Mouse (Mus musculus) spleen, postnatal 0 days (tissue): ENCODE measurements around the gene Padi2. TPM values are rescaled to one million over a fixed set of nuclear protein-coding genes. Genes with fewer than 3 reads are reported as not detected.

Source experiments
- polyA plus RNA-seq: library from polyadenylated mRNA; unstranded; fragments of >200 nt; fragmentation: Nextera tagmentation; extraction: Ambion mirVana; gene quantifications from 2 replicates; pipeline ENCODE4 v1.2.1, GENCODE M21; 2015

Gene Padi2
- polyA plus RNA-seq, result 2.7 and 5.5 TPM in 2 replicates

DNA sequence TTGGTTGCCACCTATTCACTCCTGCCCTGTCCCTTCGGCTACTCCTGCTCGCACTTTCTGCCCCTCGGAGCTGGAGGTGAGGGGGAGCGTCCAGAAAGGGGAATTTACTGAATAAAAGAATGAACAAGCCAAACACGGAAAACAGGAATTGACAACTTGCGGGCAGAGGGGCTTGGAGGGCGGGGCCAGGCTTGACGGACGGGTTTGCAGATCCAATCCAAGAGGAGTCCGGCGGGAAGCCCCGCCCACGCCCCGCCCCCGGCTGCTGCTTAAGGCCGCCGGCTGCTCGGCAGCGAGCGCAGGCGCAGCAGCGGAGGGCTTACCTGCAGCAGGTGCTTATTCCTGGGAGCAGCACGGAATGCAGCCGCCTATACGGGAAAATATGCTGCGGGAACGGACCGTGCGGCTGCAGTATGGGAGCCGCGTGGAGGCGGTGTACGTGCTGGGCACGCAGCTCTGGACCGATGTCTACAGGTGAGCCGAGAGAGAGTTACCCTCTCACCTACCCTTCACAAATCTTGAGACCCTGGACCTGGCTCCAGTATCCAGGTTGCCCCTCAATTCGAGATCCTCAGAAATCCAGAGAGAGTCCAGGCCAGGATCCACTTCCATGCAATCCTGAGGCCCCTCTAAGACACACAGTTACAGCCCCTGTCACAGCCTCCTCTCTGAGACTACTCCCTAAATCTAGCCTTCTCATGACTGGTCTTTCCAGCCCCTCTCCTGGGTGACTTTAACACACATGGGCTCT lies at the start of gene Padi2:
TSS of gene Padi2 (plus strand) at position 269 of the 751 bp plus-strand sequence.

DNA sequence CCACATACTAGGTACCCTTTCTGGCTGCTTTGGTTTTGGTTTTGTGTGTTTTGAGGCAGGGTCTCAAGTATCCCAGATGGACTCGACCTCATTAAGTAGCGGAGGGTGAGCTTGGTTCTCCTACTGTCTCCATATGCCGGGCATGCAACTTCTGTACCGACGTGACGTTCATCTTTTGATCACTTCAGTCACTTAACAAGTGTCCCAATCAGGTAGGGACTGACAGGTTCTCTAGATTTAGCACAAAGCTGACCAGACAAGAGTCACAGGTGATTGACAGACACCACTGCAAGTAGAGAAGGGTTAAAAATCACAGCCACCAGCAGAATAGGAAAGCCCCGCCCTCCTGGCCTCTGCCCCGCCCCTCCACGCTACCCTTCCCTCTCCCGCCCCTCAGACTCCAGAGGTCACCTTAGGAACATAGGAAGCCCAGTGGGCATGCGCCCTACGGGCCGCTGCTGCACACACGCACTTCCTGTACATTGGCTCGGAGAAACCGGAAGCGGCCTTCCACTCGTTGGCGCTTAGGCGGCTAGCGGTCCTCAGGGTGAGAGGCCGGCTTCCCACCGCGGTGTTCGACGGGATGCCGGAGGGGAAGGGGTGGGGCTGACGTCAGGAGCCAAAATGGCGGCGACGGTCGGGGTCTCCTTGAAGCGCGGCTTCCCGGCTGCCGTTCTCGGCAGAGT lies 54.8 kb downstream of the Padi2 start, which contains the start of gene Sdhb:
TSS of gene Sdhb (plus strand) at position 423 of the 686 bp plus-strand sequence.

DNA sequence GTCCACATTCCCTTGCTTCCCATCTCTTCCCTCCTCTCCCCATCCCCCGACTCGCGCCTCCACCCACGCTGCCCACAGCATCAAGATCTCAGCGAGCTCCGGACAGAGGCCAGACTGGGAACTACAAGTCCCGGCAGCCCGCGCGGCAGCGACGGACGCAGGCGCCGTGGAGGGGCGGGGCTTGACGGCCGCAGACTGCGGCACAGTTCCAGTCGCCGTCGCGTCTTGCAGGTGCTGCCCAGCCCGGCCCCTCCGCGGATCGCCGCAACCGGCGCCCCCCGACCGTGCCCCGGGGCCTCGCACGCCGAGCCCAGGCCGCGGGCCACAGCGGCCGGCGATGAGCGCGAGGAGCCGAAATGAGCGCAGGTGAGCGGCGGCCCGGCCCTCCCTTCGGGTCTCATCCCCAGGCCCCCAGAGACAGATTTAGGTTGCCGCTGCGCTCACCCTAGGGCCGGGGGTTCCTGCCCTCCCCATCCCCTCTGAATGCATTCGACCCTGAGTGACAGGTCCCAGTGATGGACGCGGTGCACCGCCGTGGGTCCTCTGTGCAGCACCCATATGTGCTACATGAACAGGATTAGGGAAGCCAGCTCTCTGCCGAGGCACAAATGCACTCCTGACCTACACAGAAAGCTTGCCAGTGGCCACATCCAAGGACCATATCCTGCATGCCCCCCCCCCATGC lies 80.7 kb downstream of the Padi2 start, which contains the start of gene Atp13a2:
TSS of gene Atp13a2 (plus strand) at position 163 of the 685 bp plus-strand sequence.

Other genes with a start within 250 kb of the Padi2 start
- 4.3 and 5.5 TPM in 2 replicates for gene Arhgef10l, start 240.3 kb upstream of the Padi2 start, polyA plus RNA-seq
- gene Rcc2, start 205.8 kb upstream of the Padi2 start, polyA plus RNA-seq, result 41.2 and 41.6 TPM in 2 replicates
- not detected in 2 replicates for gene Padi6, start 163.7 kb upstream of the Padi2 start, polyA plus RNA-seq
- 22.3 and 31.9 TPM in 2 replicates for gene Padi4, start 132.1 kb upstream of the Padi2 start, polyA plus RNA-seq
- 0.41 and 0.79 TPM in 2 replicates for gene Padi3, start 95.7 kb upstream of the Padi2 start, polyA plus RNA-seq
- gene Padi1, start 60.6 kb upstream of the Padi2 start, polyA plus RNA-seq, result 0.05 and 0.13 TPM in 2 replicates
- 195 and 204 TPM in 2 replicates for gene Sdhb, start 54.9 kb downstream of the Padi2 start, polyA plus RNA-seq
- gene Atp13a2, start 80.5 kb downstream of the Padi2 start, polyA plus RNA-seq, result 21.9 and 32.8 TPM in 2 replicates
- gene Mfap2, start 104.1 kb downstream of the Padi2 start, polyA plus RNA-seq, result 110 and 150 TPM in 2 replicates
- gene Crocc, start 154.2 kb downstream of the Padi2 start, polyA plus RNA-seq, result 1.5 and 1.9 TPM in 2 replicates
- 156 and 157 TPM in 2 replicates for gene Necap2, start 172.0 kb downstream of the Padi2 start, polyA plus RNA-seq
- gene Spata21, start 182.0 kb downstream of the Padi2 start, polyA plus RNA-seq, result 0.06 and 0.14 TPM in 2 replicates
- gene Szrd1, start 233.4 kb downstream of the Padi2 start, polyA plus RNA-seq, result 16.1 and 16.3 TPM in 2 replicates
- gene Fbxo42, start 241.6 kb downstream of the Padi2 start, polyA plus RNA-seq, result 20.5 and 25.9 TPM in 2 replicates